Mouse (Mus musculus): ENCODE data around the gene Gm20458.

DNA sequence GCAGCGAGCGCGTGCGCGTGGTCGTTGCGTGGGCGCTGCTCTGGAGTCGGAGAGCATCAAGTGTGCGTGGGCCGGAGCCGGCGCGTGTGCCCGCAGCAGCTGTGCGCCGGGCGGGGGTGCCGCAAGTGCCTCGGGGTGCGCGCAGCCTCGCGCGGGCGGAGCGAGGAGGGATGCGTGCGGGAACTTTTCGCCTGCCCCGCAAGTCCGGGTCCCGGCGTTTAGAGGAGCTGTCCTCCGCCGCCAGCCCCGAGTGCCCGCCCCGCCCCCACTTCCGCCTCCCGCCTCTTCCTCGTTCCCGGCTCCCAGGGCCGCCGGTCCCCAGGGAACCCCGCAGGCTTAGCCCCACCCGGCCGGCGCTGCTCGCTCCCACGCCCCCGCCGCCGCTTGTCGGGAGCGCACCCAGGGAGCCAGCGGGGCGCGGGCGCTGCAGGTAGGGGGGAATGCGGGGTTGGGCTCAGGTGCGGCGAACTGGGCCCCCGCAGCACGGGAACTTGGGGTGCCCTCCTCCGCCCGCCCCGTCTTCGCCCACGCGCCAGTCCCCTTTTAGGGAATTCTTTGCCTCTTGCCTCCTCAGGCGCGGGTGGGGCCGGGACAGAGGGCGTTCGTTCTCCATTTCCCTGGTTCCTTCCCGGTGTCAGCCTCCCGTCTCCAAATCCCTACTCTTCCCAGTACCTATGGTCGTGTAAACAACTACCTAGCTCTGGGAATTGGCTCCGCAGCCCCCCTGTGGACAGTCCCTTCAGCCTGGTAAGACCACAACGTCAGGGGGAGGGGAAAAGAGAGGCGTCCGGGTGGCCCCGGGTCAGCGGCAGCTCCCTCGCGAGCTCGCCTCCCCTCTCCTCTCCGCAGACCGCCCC, 25.7 kb downstream of the Gm20458 start:
- TF ChIP-seq POLR2A (IDR thresholded peaks at IDR 0.05; ENCODE audit: borderline replicate concordance, low read depth, low read length) (no peak), CTCF (IDR thresholded peaks at IDR 0.05; ENCODE audit: low read depth, low read length) (no peak)
